Mouse (Mus musculus): ENCODE results near the gene Fcrl6. TPM values are rescaled to one million over a fixed set of nuclear protein-coding genes. Genes with fewer than 3 reads are reported as not detected.

Fcrl6 gene
- polyA plus RNA-seq, 1 experiment from 2014 or later = not detected

- WGBS = 19% methylated on average over 2 of the region's 2 CpGs
- Histone ChIP-seq H3K4me1 (ENCODE audit: control insufficient read depth in 2 of 2, insufficient read depth in 2 of 2, low read length in 2 of 2) (peaks cover 19 to 22% of the 10 kb centered on the region in 2 experiments), H3K36me3 (ENCODE audit: control insufficient read depth, insufficient read depth, low read length) (no peaks in the 10 kb centered on the region), H3K9ac (ENCODE audit: low read length) (0 out of 2 replicates have a peak overlapping the region, but pooled peaks have one; percentile 44), H3K27me3 (ENCODE audit: control insufficient read depth, insufficient read depth, low read length) (peaks cover 4% of the 10 kb centered on the region; the same call in 1 of the 2 replicates), H3K4me2 (ENCODE audit: low read length) (peak overlapping the region; percentile 68; the same call in 1 of the 2 replicates), H3K4me3 (ENCODE audit: control insufficient read depth in 1 of 2, insufficient read depth in 1 of 2, low read depth in 1 of 2, low read length in 2 of 2) (no peak overlapping the region), H3K27ac (replicated peaks in 1 of 2; ENCODE audit: control insufficient read depth in 1 of 2, insufficient read depth in 1 of 2, low read depth in 2 of 2, low read length in 2 of 2) (no peak overlapping the region), H3K9me3 (ENCODE audit: control insufficient read depth, low read length) (no peaks in the 10 kb centered on the region)
- no peak for ATAC-seq (ENCODE audit: insufficient number of reproducible peaks, insufficient read depth, low FRiP score, low read depth)
Observed at GRCm38 (mm10) chr1:172549314-172549713, 53.0 kb downstream of the Fcrl6 start.

- WGBS = 51% methylated on average over 7 of the region's 7 CpGs
- peaks cover 19 to 22% of the 10 kb centered on the region in 2 experiments for H3K4me1 ChIP-seq (ENCODE audit: control insufficient read depth in 2 of 2, insufficient read depth in 2 of 2, low read length in 2 of 2)
- H3K27me3 ChIP-seq (ENCODE audit: control insufficient read depth, insufficient read depth, low read length) = peaks cover 4% of the 10 kb centered on the region; the same call in 1 of the 2 replicates
- no peak for ATAC-seq (ENCODE audit: insufficient number of reproducible peaks, insufficient read depth, low FRiP score, low read depth)
- no peaks in the 10 kb centered on the region for H3K36me3 ChIP-seq (ENCODE audit: control insufficient read depth, insufficient read depth, low read length)
- H3K27ac ChIP-seq (replicated peaks in 1 of 2; ENCODE audit: control insufficient read depth in 1 of 2, insufficient read depth in 1 of 2, low read depth in 2 of 2, low read length in 2 of 2) = no peak overlapping the region
- H3K9me3 ChIP-seq (ENCODE audit: control insufficient read depth, low read length) = no peaks in the 10 kb centered on the region
- H3K4me3 ChIP-seq (ENCODE audit: control insufficient read depth in 1 of 2, insufficient read depth in 1 of 2, low read depth in 1 of 2, low read length in 2 of 2) = no peak overlapping the region
- H3K9ac ChIP-seq (ENCODE audit: low read length) = no peak overlapping the region
- no peak overlapping the region for H3K4me2 ChIP-seq (ENCODE audit: low read length)
Observed at GRCm38 (mm10) chr1:172548501-172548900, 53.9 kb downstream of the Fcrl6 start.

Other genes starting within 250 kb of the Fcrl6 start
- gene Pigm, start 226.0 kb downstream of the Fcrl6 start, polyA plus RNA-seq (2014; fragmentation: Nextera tagmentation; extraction: Ambion mirVana) = 5.6 and 6.3 TPM in 2 replicates
- gene Slamf9, start 127.2 kb downstream of the Fcrl6 start, polyA plus RNA-seq (2014; fragmentation: Nextera tagmentation; extraction: Ambion mirVana) = 1.5 and 1.6 TPM in 2 replicates
- gene Igsf9, start 120.8 kb downstream of the Fcrl6 start, polyA plus RNA-seq (2014; fragmentation: Nextera tagmentation; extraction: Ambion mirVana) = 2.0 and 5.0 TPM in 2 replicates
- 187 and 196 TPM in 2 replicates for gene Tagln2, start 102.5 kb downstream of the Fcrl6 start, polyA plus RNA-seq (2014; fragmentation: Nextera tagmentation; extraction: Ambion mirVana)
- 2.0 and 2.6 TPM in 2 replicates for gene Cfap45, start 81.8 kb downstream of the Fcrl6 start, polyA plus RNA-seq (2014; fragmentation: Nextera tagmentation; extraction: Ambion mirVana)
- 0.22 and 0.23 TPM in 2 replicates for gene Vsig8, start 46.6 kb downstream of the Fcrl6 start, polyA plus RNA-seq (2014; fragmentation: Nextera tagmentation; extraction: Ambion mirVana)
- gene Slamf8, start 12.0 kb downstream of the Fcrl6 start, polyA plus RNA-seq (2014; fragmentation: Nextera tagmentation; extraction: Ambion mirVana) = 0.12 TPM in 1 of 2 replicates, not detected in the other
- 13.6 and 13.7 TPM in 2 replicates for gene Dusp23, start 30.4 kb upstream of the Fcrl6 start, polyA plus RNA-seq (2014; fragmentation: Nextera tagmentation; extraction: Ambion mirVana)
- not detected in 2 replicates for gene Crp, start 95.5 kb upstream of the Fcrl6 start, polyA plus RNA-seq (2014; fragmentation: Nextera tagmentation; extraction: Ambion mirVana)

Data from heart, embryonic 14.5 days (tissue).